Mouse (Mus musculus) cerebral cortex, adult 2 months (tissue): ENCODE data around the gene Tvp23a.

Experiments used
- whole genome bisulfite sequencing: fragments of 180-500 bp; shearing (Covaris S2); methylation state at CpG from one replicate; pipeline ENCODE4 v1.1.7; 2018; 5-methylcytosine and 5-hydroxymethylcytosine counted together

The Tvp23a gene

DNA sequence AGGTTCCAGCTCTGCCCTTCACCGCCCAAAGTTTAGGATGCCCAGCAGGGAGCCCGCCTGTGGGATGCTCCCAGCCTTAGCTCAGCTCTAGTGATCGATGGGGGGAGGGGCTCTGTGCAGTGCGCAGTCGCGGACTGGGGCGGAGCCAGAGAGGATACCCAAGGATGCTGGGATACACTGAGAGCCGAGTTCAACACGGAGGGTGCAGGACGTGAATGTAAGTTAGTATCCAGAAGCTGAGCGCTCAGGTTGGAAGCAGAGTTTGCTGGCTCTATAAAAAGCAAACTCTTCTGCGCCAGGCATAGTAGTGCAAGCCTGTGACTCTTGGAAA, at the start of gene Tvp23a:
TSS of gene Tvp23a (minus strand) at position 99 of the 331 bp plus-strand sequence.
- 5% methylated on average over 12 of the region's 12 CpGs for WGBS

DNA sequence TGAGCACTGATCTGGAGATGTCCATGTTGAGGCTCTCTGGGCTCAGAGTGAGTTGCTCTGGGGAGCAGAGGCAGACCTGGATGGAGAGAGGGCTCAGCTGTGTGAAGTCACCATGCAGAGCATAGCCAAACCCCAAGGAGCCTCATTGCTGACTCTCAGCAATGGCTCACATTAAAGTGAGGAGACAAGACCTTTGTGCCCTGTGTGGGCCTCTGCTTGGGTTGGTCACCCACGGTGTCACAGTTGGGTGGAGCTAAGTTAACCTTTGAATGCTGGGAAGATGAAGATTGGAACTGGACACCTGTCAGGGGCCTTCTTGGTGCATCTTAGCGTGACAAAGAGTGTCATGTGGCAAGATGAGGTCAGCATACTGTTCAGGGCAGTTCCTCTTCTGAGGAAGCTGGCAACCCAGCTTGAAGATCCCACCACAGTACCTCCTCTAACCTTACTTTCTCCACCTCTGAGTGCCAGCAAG, 48.7 kb upstream of the Tvp23a start:
- 68% methylated on average over 2 of the region's 2 CpGs for WGBS

DNA sequence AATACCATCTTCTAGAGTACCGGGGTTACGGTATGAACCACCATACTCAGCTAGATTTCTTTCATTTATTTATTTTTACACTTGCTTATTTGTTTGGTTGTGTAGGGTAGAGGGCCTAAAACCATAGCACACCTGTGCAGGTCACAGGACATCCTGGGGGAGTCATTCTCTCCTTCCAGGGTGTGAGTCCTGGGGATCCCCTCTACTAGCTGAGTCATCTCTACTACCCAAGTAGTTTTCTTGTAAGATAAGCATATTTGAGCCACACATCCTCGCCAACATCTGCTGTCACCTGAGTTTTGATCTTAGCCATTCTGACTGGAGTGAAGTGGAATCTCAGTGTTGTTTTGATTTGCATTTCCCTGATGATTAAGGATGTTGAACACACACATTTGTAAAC, 45.4 kb upstream of the Tvp23a start:
- WGBS: 95% methylated on average over 3 of the region's 3 CpGs

DNA sequence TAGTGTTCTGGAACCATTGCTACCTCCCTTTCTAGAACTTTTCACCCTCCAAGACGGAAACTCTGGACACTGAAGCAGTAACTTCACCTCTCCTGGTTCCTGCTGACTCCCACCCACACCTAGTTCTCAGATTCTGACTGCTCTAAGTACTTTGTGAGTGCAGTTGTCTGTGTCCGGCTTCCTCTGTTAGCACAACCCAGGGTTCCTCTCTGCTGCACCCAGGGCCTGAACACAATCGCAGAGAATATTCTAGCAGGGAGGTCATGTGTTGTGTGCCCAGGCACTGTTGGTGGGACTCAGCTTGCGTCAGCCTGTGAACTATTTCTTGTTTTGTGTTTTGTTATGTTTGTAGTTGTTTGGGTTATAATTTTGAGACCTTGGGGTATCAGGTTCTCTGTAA, 44.6 kb upstream of the Tvp23a start:
- 91% methylated on average over 4 of the region's 4 CpGs for WGBS

DNA sequence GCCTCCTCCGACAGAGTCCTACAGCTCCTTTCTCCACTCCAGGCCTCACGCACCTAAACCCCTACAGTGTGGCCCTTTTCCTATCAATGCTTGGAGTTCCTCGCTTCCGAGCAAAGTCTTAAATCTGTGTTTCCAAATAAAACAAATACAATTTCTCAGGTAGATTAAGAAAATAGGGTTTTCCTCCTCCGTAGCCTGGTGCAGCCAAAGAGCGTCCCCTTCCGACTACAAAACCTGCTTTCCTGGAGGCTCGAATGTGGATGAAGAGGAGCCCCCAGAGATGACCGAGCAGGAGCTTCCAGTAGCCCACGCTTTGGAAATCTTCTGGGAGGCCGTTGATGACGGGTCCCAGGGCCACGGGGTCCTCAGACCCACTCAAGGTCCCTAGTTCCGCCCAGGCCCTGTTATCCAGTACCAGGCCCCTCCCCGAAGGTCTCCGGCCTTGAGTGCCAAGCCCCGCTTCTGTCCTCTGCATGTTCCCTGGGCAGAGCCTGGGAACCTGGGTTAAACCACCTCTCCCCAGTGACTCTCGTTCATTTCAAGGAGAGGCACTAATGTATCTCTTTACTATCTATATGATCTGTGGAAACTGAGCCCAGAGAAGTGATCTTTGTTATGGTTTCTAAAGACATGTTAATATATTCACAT, 43.5 kb upstream of the Tvp23a start:
- 93% methylated on average over 18 of the region's 18 CpGs for WGBS

DNA sequence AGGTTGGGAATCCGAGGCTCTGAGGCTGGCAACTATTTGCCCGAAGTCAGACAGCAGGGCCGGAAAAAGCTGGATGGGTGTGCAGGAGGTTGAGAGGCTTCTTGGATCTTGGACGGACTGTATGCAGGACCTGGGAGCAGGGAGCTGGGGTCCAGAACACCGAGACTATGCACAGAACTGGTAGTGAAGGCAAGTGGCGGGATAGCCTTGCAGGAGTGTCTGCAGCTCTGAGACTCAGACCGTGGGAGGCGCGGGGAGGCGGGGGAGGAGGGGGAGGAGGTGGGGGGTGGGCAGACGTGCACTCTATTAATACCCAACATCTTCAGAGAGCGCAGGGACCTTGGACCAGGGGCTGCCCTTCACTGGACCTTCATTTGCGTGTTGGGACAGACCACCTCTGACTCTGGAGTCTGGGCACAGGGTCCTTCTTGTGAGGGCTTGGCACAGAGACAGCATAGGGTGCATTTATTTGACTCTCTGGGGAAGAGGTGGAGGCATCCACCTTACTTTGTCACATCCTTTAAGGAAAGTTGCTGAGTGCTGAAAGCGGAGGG, 42.8 kb upstream of the Tvp23a start:
- WGBS: 23% methylated on average over 12 of the region's 14 CpGs

DNA sequence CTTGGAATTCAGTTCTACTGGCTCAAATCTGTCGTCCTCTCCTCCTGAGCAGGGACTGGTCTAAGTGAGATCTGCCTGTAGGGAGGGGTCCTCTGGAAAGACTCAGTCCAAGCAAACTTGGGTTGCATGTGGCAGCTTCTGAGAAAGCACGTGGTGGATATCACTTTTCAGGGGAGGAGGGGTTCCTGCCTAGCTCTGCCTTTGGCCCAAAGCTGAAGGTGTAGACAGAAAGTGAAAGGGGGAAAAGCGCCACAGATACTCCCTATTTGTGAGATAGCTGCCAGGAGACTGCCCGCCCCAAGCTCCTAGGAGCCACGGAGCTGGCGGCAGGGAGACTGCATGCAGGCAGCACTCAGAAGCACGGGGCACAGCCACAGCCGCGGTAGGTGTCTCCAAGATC, 42.3 kb upstream of the Tvp23a start:
- 12% methylated on average over 9 of the region's 9 CpGs for WGBS

DNA sequence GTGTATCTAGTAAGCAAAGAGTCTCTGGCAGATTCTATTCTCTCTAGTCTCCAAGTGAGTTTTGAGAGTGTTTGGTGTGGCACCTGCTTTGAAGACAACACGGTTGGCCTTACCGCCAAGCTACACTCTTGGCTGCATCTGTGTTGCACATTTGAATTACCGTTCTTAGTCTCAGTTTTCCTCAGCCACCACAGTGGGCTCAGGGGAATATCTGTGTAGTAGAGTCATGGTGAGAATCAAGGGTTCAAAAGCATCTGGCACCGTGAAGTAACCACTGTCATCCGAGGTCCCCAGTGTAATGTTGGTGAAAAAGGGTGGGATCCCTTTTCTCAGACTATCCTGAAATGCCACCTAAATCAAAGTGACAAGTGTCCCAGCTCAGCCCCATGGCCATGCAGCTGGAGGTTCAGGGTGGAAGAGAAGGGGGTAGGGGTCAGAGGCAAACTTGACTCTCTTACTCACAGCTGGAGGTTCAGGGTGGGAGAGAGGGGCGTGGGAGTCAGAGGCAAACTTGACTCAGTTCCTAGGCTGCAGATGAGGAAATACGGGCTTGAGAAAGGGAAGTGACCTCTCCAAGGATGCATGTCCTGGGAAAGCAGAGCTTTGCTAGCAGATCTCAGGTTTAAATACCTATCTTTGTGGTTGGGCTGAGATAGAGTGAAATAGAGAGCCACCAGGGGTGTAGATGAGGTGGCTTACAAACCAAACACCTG, 41.8 kb upstream of the Tvp23a start:
- WGBS: 83% methylated on average over 7 of the region's 7 CpGs

DNA sequence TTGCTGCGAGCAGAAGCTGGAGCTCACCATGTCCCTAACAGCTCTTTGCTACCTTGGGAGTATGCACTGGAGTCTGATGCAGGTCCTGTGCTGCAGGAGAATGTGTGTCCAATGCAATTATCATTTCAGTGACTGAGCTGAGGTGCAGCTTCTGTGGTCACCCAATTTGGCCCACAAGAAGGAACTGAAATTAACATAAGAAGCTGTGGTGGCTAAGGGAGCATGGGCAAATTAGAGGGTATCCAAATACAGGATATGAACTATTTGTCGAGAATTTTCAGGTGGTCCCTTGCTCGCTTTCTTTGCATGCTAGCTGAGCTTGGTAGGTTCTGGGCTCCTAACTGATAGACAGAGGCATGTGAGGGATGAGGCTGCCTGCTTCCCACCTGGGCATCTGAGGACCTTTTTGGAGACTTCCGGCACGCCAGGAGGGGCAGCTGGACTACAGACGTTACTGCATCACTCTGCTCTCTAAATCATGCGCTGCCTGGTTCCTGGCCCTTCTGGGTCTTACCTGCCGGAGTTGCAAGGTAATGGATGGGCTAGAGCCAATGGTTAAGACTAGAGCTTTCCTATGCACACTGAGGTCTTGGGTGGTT, 40.8 kb upstream of the Tvp23a start:
- 87% methylated on average over 8 of the region's 8 CpGs for WGBS

DNA sequence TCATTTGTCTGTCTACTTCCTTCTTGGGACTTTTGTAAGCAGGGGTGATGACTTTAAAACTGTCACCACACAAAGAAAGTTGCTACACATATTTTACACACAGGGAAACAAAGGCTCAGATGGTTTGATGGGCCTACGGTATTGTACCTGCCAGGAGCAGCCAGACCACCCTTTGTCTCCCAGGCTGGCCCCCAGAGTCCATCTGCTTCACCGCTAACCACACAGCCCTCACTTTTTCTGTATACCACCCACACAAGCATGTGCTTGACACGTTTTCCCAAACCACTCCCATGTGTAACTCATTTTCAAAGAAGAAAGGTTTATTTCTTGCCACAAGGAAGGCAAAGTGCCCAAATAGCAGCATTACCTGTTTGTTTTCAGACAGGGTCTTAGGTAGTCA, 39.8 kb upstream of the Tvp23a start:
- WGBS: 47% methylated on average over 3 of the region's 3 CpGs

DNA sequence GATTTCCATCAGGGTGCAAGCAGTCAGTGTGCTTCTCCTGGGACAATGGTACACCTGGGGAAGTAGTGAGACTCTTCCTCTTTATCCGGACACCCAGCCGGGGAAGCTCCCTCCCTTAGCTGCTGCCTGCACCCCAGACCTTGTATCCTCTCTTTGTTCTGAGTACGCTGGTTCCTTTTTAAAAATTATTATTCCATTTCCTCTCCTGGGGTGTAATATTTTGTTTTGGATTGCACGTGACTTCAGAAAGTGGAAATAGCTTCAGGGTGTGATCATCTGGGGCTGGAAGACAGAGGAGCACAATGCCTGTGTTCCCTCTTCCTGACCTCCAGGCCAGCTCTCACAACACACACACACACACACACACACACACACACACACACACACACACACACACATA, 35.2 kb upstream of the Tvp23a start:
- 64% methylated on average over 4 of the region's 4 CpGs for WGBS

DNA sequence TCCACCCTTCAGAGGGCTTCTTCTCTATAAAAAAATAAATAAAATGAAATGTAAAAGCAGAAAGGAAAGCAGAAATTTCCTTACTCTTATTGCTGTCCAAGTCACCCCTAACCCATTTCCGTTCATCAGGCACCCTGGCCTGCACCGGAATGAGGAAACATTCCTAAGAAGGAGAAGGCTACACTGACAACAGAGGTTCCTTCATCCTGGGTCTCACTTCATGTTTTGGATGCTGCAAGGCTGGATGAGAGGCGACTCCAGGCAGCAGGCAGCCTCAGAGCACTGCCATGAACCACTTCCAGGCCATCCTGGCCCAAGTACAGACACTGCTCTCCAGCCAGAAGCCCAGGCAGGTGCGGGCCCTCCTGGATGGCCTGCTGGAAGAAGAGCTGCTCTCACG, 32.7 kb upstream of the Tvp23a start, which contains the start of gene Ciita:
TSS of gene Ciita (plus strand) at position 203 of the 400 bp plus-strand sequence.
- 83% methylated on average over 5 of the region's 5 CpGs for WGBS

DNA sequence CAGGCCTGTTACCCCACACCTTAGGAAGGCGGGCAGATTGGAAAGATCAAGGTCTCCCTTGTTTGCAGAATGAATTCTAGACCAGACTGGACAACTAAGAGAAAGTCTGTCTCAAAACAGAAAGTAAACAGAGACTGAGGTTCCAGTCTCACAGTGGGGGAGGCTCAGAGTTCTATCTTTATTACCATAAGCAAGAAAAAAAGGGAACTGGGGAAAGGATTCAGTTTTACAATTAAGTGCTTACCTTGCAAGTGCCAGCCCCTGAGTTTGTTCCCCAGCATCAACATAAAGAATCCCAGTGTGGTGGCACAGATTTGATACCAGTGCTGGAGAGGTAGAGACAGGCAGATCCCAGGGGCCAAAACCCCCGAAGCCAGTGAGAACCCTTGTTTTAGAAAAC, 28.8 kb upstream of the Tvp23a start:
- WGBS: 91% methylated on average over 2 of the region's 2 CpGs

DNA sequence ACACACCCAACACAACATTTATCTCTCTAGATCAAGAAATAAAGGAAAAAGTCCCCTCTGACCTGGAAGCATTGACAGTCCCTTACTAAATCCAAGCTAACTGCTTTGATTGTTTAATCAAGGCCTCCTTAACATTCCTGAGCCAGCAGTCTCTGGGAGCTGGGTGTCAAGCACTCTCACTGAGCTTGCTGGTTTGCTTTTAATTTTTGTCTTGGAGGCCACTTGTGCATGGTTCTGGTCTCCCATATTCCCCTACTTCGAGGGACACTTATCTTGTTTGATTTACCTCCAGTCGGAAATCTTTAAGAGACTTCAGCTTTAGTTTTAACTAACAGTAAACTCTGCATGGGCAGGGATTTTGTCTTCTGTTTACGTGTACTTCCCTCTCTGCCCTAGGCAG, 27.8 kb upstream of the Tvp23a start:
- 82% methylated on average over 3 of the region's 3 CpGs for WGBS

DNA sequence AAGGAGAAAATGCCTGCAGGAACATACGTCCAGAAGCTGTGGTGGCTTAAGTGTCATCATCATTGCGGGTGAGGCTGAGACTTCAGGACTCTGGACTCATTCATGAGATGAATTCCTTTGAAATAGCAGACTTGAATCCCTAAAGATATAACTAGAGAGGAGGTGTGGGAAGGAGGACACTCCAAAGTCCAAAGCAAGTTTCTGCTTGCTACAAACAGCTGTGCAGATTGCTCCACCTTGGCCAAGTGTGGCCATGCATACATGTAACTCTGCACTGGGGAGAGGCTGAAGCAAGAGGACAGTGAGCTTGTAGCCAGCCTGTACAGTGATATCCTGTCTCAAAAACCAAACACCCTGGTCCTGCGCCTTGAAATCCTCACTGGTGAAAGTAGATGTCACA, 24.8 kb upstream of the Tvp23a start:
- WGBS: 97% methylated on average over 3 of the region's 3 CpGs

DNA sequence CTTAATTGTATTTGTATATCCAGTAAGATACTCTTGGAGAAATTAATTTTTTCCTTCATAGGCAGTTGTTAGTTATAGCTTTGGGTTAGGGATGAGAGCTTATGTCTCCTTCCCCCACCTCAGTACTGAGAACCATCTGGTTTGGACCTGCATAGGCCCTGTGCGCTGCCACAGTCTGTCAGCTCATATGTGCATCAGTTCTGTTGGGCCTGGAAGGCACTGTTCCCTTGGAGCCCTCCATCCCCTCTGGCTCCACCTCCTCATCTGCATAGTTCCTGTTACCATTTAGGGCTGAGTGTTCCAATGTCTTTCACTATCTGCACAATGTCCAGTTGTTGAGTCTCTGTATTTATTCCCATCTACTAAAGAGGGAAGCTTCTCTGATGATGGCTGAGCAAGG, 21.0 kb upstream of the Tvp23a start:
- WGBS: 72% methylated on average over 1 of the region's 1 CpGs

DNA sequence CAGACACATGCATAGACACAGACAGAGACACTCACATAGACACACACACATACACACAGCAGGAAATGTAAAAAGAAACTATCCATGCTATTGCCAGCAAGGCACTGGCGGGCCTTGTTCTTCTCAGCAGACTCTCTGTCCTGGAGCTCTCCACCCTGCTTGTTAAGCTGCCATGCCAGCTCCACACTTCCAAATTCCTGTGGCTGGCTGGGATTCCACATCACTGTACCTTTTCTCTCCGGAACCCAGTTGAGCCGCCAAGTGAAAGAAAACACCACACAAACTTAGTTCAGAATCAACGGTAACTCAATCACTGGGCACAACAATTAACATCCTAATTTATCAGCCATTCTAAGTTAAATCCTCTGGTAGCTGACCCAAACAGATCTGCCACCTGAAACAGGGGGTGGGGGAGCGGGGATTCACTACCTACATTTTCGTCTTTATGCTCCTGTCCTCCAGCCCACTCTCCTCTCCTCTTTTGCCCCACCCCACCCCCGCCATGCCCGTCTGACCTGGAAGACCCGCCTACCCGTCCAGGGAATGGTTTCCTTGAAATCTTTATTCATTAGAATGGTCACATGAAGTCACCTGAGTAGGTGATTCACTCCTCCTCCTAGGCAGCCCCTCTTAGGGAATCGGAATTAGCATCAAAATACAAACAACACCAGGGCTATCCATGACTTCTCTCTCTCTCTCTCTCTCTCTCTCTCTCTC, 20.4 kb upstream of the Tvp23a start:
- 43% methylated on average over 11 of the region's 11 CpGs for WGBS

DNA sequence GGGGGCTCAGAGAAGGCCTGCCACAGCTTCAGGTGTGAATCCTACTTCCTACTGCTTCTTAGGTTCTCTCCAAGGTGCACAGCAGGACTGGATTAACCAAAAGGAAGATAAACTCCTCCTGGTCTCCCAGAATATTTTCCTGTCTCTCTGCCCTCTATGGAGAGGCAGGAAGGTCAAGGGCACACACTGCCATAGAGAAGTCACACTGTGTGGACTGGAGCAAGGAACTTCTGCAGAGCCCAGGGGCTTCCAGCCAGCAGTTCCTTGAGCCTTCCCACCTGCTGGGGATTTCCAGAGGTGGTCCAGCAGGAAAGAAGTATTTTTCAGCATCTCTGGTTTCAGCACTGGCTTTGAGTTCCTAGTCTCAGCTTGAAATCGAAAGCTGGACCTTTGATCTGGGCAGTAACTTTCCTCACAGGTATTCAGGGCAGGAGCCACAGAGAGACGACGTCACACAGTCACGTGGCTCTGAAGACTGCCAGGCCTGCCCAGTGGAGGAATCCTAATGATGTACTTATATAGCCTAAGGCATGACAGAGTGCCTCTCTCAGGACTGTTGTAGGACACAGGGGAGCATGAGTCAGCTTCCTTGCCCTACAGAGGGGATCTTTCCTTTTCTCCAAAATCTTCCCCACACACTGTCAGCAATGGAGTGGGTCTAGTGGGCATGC, 18.0 kb upstream of the Tvp23a start:
- WGBS: 46% methylated on average over 4 of the region's 4 CpGs

DNA sequence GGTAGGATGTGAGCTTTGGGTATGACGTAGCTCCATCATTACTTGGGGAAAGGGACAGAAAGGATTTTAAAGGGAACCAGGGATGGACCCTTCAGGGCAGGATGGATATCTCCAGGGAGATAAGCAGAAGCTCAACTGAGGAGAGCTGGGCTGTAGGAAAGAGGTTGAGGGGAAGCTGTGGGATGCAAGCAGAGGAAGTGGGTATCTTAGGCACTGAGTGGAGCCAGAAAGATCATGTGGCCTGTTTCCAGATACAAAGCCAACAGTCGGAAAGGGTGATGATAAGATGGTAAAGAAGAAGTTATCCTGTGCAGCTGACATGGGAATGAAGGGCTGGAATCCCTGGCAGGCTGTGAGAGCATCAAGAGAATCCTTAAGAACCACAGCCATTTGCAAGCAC, 14.0 kb upstream of the Tvp23a start:
- WGBS: 93% methylated on average over 2 of the region's 2 CpGs

DNA sequence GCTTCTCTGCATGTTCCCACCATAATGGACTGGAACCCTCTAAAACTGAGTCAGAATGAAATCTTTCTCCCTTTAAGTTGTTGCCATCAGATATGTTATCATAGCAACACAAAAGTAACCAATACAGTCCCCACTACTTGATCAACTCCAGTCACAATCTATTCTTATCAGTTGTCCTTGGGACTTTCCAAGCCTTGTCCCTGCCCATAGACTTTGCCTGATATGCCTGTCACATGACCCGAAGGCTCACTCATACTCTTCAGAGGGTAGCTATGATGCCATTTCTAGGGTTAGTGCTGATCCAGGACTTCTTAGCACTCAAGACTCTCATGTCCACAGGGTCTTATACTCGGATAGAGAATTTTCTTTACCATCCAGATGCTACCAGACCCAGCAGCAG, 13.0 kb upstream of the Tvp23a start:
- 88% methylated on average over 2 of the region's 2 CpGs for WGBS

DNA sequence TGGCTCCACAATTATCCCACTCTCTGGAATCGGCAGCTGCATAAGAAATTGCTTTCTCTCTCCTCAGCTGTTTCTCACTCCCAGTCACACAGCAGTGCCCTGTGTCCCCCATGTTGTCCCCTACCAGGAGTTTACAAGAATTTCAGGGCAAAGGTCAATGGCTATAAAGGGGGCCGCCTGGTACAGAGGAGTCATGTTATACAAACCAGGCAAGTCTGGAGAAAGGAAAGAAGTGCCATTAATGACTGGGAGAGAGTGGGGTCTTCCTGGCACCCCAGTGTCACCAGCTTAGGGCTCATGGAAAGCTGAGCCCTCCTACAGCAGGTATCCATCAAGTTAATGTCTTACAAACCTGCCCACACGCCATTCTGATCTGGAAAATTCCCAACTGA, 7.4 kb upstream of the Tvp23a start:
- 91% methylated on average over 3 of the region's 3 CpGs for WGBS
